Mouse (Mus musculus) megakaryocyte, adult 5-6 weeks (primary cell): ENCODE measurements around the gene Capn2. TPM values are rescaled to one million over a fixed set of nuclear protein-coding genes. Genes with fewer than 3 reads are reported as not detected.

Experiments used
- ATAC-seq: 2 replicates; pipeline ENCODE4 v1.8.0; 2016; ENCODE audit warnings: mild to moderate bottlenecking, inconsistent platforms; ENCODE audit not compliant: poor library complexity, severe bottlenecking
- total RNA-seq, 2 experiments: library from RNA; stranded (forward) in 1 of 2; stranded (reverse) in 1 of 2; fragments of 153-499, 151-499 nt in 1 of 2; fragments of 221-1000, 200-1000 nt in 1 of 2; gene quantifications; 2 replicates each; pipeline versions ENCODE4 v1.2.3 to v1.2.4; 2015 to 2017

Gene Capn2
- total RNA-seq (2015) (108 and 122 TPM in 2 replicates), total RNA-seq (2017) (174 and 241 TPM in 2 replicates)

DNA sequence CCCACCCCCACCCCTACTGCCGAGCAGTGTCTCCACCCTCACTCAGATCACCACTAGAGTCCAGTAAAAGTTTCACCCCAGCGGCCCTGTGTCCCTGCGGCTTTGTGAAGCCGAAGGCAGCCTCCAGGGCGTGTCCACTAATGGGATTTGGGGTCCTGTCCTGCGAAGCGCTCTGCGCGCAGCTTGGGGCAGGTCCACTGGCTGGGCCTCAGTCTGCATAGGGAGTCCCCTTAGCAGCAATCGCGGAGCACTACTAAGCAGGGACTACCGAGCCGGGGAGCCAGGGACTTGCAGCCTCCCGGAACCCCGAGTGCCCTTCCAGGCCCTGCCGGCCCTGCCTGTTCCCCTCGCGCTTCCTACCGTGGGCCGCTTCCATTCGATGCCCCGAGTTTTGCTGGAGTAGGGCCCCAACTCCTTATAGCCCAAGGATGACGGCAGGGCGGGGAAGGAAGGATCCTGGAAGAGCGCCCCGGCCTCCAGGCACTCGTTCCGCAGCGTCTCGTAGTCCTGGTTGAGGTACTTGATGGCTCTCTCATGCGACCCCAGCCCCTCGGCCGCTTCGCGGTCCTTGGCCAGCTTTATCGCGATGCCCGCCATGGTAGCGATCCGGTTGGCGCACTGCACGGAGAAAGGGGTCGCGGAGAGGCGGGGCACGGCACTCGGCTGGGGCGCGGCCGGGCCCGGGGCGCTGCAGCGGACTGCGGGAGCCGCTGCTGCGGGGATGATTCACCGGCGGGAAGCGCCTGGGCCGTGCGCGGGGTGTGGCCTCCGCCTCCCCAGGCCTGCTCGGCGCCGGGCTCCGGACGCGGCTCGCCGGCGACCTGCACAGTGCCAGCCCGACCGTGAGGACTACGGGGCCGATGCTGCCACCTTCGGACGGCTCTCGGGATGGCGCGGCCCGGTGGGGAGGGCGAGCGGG, at the start of gene Capn2:
Gene Capn2 (minus strand): TSS at position 851 of the 919 bp plus-strand sequence.
- peak; percentile 74 for ATAC-seq

DNA sequence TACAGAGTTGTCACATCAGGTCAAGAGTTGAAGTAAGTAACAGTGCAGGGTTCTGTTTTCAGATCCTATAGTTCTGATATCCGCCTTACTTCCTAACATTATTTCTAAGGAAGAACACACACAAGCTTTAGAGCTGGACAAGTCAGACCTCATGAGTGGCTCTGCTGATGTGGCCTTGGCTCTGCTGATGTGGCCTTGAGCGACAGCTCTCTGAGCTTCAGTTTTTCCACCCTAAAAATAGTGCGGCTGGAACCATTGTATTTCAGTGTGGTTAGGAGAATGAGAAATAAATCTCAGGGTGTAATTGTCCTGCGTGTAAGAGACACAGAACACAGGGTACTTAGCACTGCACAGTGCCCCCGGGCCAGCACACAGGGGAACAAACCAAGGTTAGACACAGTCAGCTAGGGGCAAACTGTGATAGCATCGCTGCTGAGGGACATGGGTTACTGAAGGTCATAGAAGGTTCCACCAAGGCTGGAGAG, 48.0 kb upstream of the Capn2 start:
- no peak for ATAC-seq

DNA sequence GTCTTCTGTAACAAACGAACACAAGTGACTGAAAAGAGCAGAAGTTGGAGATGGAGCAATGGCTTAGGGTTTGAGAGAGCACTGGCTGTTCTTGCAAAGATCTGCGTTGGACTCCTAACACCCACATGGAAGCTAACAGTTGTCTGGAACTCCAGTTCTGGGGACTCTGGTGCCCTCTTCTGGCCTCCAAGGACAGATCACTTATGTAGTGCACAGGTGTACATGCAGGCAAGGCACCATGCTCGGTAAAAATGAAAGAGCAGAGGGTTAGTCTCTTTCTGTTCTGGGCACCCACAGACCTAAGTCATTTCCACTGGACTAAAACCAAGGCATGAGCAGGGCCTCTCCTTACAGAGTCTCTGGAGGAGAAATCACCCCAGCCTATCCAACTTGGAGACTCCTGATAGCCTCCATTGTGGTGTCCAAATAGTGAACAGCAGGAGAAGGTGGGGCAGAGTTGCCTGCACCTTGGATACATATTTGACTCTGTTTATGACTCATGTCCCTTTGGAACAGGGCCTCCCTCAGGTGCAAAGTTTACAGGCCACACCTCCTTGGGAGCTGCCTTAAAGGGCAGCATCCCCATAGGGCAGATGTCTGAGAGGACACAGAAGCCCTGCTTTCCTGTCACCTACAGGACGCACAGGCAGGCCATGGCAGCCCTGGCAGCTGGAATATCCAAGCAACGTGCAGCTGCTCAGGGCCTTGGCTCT, 47.2 kb upstream of the Capn2 start, which contains the start of gene Capn8:
Gene Capn8 (plus strand): TSS at position 600 of the 713 bp plus-strand sequence.
- ATAC-seq: peak; percentile 50

DNA sequence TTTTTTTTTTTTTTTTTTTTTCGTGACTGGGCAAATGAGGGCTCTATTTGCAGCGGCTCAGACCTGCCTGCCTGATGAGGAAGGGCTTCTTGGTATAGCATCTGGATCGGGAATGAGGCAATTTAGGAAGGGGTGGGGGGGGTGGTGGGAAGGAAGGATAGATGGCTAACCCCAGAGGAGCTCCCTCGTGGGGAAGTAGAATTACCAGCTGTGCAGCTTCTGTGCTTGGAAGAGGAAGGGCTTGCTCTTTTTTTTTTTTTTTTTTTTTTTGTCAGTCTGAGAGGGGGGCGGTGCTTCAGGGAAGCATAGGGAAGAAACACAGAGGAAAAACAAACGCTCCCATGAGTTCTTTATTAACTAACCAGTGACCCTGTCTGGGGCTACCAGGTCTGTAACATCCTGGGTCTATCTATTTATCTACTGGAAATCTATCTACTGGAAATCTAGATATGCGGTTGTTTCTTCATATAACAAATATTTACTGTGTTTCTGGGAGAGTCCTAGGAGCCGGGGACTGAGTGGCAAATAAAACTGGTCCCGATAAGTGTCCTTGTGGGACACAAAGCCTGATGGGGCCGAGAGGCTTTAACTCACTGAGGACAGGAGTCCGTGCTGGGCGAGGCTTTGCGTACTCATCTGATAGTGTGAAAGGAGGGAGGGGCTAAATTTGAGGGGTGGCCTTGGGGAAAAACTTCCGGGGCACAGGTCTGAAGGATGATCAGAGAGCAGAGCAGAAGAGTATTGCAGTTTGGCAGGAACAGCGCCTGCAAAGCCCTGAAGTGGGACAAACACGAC, 45.4 kb upstream of the Capn2 start:
- peak; percentile 69 for ATAC-seq

DNA sequence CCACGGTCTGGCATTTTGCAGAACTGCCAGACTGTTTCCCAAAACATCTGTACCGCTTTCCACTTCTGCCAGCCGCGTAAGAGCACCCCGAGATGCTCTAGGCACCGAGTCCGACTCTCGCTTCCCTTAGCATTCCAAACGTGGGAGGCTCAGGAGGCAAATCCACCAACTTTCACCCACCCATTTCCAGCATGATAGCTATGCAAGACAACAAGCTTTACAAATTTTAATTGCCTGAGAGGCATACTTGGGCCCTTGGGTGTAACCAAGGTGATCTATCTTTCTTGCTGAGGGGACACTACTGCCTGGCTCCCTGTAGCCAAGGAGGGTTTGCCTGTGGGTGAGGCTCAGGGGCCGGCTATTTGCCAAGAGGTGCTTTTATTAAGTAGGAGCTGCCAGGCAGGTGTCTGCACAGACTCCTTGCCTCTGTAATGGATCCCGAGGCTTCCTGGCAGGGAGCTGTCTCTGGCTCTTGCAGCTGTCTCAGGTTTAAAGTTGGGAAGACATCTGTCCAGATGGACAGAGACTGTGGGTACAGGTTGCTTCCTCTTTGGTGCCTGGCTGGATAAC, 44.6 kb upstream of the Capn2 start:
- ATAC-seq: no peak

DNA sequence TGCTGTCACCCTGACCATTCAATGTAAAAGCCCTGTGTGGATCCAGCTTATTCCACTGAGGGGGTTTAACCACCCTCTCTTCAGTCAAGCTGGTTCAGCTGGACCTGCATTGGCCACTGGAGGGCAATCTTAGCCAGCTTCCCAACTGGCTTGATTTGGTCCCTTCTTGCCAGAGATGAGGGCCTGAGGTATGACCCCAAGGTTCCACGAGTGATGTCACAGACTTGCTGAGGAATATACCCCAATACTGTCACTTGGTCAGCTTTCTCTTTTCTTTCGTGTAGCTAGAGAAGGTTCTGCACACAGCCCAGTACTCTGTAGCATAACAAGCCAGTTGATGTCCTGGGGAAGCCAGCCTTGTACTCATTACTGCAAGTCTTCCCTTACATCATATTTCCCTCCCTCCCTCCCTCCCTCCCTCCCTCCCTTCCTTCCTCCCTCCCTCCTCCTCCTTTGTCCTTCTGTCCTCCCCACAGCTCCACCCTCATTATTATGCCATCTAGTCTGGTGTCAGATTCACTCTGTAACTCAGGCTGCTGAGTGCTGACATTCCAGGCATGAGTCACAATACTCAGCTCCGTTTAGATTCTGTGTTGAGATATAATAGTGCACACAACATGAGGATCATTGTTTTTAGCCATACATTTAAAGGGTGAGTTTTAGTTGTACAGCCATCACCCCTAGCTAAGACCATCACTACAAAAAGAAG, 43.1 kb upstream of the Capn2 start:
- ATAC-seq: no peak

DNA sequence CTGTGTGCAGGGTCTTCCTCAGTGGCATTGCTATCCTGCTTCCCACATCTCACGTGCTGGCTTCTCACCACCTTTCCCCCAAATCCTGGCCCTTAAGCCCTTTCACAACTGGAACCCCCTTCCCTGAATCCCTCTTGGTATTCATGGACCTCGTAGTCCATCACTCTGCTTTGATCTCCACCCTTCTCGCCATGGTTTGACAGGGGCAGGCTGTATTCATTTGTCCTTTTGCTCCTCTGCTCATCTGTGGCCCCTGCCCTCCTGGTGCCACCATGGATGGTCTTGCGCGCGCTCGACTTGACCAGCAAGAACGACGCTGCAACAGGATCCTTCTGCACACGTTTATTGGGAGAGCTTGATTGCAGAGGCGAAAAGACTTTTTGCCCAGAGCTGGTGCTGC, 42.1 kb upstream of the Capn2 start:
- ATAC-seq: no peak

DNA sequence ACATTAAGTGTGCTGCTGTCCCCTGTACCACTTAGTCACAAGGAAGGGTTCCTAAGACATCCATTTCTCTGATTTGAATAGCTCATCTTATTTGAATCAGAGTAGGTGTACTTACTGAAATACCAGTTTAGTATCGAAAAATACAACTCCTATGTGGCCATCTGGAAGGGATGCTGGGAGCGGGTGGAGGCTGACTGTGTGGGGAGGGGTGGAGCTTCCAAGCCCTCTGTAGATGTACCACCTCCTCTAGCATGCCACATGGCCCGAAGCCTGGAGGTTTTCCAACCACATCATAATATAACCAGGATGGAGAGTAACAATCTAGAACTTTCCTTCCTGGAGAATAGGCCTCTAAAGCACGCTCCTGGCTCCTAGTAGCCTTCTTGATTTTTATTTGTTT, 40.9 kb upstream of the Capn2 start:
- no peak for ATAC-seq

DNA sequence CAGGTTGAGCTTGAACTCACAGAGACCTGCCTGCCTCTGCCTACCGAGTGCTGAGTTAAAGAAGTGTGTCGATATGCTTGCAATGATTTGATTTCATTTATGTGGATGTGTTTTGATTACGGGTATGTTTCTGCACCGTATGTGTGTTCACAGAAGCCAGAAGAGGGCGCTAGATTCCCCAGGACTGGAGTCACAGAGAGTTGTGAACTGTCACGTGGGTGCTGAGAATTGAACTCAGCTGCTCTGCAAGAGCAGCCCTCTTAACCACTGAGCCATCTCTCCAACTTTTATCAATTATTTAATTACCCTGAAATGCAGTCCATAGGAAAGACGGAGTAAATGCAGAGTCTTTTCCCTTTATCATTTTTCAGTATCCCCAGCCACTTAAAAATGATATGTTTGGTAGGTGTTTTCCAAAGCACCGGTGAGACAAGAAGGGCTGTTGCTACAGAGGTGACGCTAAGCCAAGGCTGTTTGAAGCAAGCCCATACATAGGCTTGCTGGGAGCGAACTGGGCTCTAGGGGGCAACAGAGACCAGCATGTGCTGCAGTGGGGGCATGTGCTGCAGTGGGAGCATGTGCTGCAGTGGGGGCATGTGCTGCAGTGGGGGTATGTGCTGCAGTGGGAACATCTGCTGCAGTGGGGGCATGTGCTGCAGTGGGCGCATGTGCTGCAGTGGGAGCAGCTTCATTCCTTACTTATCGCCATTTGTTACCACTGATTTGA, 36.4 kb upstream of the Capn2 start:
- ATAC-seq: peak; percentile 85

DNA sequence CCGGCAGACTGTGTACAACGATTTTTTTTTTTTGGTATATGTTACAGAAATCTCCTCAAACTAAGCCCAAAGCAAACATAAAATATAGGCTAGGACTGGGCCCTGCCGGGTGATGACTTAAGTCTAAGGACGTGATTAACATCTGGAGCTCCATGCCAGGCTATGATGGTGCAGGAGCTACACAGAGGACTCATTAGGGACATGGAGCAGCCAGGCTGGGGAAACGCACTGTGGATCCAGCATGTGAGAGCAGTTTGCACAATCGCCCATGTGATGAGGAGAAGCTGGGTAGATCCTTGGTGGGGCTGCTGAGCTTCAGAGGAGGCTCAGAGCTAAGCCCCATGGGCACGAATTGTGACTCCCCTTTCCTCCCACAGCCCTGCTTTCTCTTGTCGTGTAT, 33.4 kb upstream of the Capn2 start:
- no peak for ATAC-seq

DNA sequence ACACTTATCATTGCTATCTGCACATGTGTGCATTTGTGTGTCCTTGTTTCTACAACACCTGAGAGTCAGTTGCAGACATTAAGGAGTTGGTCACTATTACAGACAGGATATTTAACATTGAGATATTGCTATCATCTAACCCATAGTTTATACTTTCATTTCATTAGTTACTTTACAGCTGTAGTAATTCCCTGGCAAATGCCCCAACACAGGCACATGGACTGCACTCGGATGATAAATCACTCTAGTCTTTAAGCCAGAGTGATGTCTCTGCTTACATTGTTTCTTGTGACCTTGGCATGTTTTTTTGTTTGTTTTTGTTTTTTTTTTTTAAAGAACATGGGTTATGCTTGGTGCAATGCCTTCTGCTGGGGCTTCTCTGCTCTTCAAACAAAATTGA, 26.5 kb upstream of the Capn2 start:
- no peak for ATAC-seq

DNA sequence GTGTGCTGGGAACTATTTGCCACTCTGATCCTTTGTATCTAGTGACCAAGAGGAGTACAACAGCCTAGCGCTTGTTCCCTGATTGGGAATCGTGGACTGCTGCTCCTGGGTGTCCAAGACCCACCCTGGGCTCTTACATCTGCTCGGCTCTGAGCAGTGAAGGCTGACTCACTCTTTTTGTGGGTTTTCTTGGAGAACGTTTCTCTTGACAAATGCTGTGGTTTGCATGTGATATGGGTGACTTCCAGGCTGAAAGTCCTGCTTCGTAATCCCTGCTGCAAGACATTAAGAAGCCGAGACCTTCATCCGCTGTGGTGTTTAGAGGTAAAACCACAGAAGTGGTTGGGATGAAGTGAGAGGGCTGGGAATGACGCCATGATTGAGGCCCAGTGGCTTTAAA, 25.7 kb upstream of the Capn2 start:
- peak; percentile 54 for ATAC-seq

DNA sequence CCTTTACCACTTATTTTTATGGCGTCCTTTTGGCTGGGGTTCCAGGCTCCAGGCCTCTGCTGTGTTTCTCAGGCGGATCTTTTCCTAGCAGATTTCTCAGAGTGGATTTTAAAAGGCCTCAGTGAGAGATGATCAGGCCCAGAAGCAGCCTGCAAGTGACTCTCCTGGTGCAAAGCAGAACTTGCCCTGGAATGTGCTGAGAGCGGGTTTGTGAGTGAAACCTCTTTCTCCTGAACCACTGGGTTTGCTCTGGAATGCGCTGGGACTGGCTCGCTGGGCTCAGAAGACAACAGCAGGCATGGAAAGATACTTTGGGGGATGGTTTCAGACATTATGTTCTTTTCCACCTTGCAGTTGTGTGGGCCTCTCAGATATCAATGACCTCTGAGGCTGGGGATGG, 24.7 kb upstream of the Capn2 start:
- no peak for ATAC-seq

DNA sequence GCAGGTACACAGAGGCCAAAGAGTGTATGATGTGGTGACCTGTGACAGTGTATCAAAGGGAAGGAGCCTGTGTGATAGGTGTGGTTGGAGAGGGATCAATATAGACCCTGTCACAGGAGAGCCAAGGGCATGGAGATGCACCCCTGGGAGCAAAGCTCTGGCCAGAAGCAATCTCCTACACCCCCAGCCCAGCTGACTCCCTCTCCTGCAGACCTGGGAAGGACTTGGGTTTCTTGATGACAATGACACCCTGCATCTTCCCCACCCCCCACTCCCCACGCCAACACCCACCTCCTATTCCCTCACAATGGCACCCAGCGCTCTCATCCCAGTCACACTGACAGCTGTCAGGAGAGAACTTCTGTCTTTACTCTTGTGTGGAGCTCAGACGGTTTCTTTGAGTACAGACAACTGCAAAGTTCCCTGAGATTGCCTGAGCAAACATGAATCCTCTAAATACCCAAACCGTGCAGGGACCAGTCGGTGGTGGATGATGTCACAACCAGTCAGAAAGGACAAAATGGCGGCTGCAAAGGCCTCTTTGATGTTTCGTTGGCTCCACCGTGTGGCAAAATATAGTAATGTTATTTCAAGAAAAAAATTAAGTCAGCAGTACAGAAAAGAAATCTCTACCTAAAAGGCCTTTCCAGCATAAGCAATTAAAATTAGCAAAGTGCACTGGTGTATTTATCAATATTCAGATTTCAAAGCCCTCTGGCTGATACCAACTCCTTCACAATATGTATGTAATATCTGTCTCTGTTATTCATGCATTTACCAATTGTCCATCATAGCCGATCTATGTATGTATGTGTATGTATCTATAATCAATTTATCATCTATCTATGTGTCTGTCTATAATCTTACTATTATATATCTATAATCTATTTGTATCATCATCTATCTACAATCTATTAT, 21.9 kb upstream of the Capn2 start:
- ATAC-seq: peak; percentile 93

DNA sequence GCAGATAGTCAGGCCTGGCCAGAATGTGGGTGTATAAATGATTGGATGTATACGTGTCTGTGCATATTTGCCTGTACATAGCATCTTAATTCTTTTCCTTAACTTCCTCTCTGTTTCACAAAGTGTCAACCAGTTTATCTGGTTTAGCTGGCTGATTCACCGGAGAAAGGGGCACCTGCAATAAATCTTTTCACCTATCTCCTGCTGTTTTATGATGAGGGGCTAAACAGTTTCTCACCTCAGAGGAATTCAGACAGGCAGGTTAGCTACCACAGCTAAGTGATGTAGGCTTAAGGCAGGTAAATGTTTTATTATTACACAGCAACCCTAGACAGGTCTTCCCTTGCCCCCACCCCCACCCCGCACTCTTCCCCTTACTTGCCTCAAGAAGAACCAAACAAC, 17.7 kb upstream of the Capn2 start:
- no peak for ATAC-seq

DNA sequence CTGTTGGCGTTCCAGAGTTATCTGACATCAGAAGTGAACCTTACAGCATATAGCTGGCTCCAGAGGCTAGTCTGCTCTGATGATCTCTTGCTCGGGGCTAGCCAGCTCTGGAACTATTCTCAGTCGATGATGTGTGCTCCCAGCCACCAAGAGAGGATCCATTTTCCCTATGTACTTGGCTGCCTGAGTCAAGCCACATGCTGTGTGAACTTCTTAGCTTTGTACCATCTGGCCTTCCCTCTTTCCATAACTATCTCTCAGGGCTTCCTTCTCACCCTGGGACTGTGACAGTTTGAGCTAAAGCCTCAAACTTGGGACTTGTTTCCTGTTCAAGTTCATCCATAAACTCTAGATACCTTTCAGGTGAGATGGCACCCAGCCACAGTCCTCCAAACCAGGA, 16.2 kb upstream of the Capn2 start:
- no peak for ATAC-seq

DNA sequence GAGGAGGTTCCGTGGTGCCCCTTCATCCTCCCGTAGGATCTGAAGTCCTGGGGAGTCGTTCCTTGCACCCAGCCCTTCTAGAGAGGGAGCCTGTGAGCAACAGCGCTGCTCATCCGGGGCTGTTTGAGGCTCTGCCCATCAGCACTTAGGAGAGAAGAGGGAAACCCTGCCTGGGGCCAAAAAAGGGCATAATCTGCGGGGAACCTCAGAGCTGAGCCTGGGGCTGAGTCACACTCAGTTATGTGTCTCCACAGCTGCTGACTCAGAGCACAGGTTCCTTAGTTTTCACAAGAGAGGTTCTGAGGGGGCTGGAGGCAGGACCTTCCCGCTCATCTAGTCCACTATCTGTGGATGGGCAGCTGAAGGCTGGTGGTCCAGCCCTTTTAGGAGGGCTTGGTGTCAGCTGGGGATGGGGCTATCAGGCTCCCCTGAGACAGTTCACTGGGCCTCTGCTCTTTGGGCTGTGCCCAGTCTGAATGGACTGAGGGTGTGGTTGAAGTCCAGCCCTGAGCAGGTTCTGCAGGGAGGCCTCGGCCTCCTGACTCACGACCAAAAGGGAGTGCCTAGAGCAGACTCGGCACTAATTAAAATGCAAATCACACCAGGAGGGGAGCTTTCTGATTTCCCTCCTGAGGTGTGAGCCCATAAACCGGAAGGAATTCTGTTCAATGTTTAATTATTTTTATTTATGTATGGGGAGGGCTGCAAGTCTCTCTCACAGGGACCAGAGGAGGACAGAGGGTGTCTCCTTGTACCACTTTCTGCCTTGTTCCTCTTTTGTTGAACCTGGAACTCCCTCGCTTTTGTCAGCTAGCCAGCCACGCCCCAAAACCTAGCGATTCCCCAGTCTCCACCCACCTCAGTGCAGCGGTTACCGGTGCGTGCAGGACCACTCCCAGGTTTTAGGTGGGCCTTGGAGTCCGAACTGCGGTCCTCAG, 10.8 kb upstream of the Capn2 start:
- ATAC-seq: peak; percentile 85
